Mouse (Mus musculus) forelimb bud, embryonic 11.5 days (tissue): ENCODE measurements around the gene Trpm8.

Experiments used
- DNase-seq: peaks from one replicate; pipeline ENCODE4 v3.0.0-alpha.2; 2012; ENCODE audit warnings: low read depth, low spot score

Trpm8 gene

GRCm38 (mm10) chr1:88277098-88277817, at the start of gene Trpm8, which contains the start of gene Hjurp:
Trpm8 (plus strand) TSS chr1:88277661.
Hjurp (minus strand) TSS chr1:88277633.
- peak; percentile 100 for DNase-seq

- no peak for DNase-seq
Observed at GRCm38 (mm10) chr1:88228121-88228520, 49.3 kb upstream of the Trpm8 start.

- no peak for DNase-seq
Observed at GRCm38 (mm10) chr1:88229566-88229965, 47.9 kb upstream of the Trpm8 start.

GRCm38 (mm10) chr1:88229986-88230385, 47.5 kb upstream of the Trpm8 start:
- DNase-seq = no peak

GRCm38 (mm10) chr1:88230421-88230820, 47.0 kb upstream of the Trpm8 start:
- no peak for DNase-seq

- no peak for DNase-seq
Observed at GRCm38 (mm10) chr1:88230981-88231802, 46.3 kb upstream of the Trpm8 start.

GRCm38 (mm10) chr1:88231803-88232499, 45.5 kb upstream of the Trpm8 start:
- DNase-seq = no peak

GRCm38 (mm10) chr1:88232664-88233380, 44.6 kb upstream of the Trpm8 start:
- no peak for DNase-seq

GRCm38 (mm10) chr1:88233421-88234247, 43.8 kb upstream of the Trpm8 start:
- no peak for DNase-seq

GRCm38 (mm10) chr1:88234248-88234610, 43.2 kb upstream of the Trpm8 start:
- DNase-seq = no peak

- no peak for DNase-seq
Observed at GRCm38 (mm10) chr1:88234646-88235045, 42.8 kb upstream of the Trpm8 start.

GRCm38 (mm10) chr1:88235046-88235893, 42.2 kb upstream of the Trpm8 start:
- no peak for DNase-seq

- no peak for DNase-seq
Observed at GRCm38 (mm10) chr1:88235894-88236415, 41.5 kb upstream of the Trpm8 start.

GRCm38 (mm10) chr1:88237311-88237710, 40.1 kb upstream of the Trpm8 start:
- no peak for DNase-seq

GRCm38 (mm10) chr1:88238771-88239170, 38.7 kb upstream of the Trpm8 start:
- no peak for DNase-seq

- DNase-seq = no peak
Observed at GRCm38 (mm10) chr1:88240072-88240471, 37.4 kb upstream of the Trpm8 start.

- no peak for DNase-seq
Observed at GRCm38 (mm10) chr1:88240579-88240978, 36.9 kb upstream of the Trpm8 start.

GRCm38 (mm10) chr1:88243861-88244260, 33.6 kb upstream of the Trpm8 start:
- no peak for DNase-seq

- no peak for DNase-seq
Observed at GRCm38 (mm10) chr1:88245881-88246280, 31.6 kb upstream of the Trpm8 start.

GRCm38 (mm10) chr1:88246386-88246785, 31.1 kb upstream of the Trpm8 start:
- DNase-seq = no peak
